Mouse (Mus musculus): ENCODE measurements around the gene Dysf.

The Dysf gene

DNA sequence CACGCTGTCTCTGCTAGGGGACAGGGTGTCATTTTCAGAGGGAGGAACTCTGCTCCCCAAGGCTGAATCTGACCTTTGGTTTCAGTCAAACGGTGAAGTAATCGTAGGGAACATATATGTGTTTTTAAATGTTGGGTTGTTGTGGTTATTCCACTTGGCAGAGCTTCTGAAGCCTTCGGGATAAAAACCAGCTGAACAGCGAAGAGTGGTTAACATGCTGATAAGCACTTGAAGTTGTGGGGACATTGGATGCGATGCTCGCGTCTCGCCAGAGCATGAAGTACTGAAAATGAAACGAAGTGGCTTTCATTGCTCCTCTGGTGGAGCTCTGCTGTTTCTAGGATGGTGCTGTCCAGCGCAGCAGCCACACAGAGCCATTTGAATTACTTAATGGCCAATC lies 102.7 kb downstream of the Dysf start:
- no peak for DNase-seq (ENCODE audit: low read depth, low spot score)

DNA sequence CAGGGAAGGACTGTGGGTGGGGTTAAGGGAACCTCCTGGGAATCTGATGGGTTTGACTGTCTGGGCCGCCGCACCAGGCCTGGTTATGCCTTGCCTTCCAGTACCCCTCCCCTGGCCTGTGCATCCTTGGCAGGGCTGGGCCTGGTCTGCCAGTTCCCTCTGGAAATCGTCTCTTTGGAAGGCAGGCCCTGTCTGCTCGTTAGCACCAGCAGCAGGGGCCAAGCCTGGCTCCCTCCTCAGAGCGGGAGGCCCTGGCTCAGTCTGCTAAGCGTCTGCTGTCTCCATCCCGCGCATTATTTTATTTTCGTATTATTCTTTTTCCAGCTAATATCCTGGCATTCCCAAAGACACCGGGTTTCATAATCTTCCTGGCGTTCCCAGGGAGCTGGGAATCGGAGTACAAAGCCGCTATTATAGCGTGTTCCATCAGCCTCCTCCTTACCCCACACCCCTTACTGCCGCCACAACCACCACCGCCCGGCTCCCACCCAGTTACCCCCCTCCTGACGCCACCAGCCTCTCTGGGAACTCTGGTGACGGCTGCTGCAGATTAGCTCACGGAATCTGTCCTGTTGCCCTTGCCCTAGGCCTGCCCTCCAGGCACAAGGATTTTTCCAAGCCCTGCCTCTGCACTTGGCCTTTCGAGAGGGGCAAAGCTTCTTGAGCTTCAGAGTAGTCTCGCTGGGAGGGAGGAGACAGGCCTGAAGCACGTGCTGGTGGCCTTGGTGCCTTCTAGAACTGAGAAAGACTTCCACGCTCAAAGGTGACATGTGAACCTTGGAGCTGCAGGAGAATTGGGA lies 111.5 kb downstream of the Dysf start:
- DNase-seq (ENCODE audit: low read depth, low spot score): no peak

DNA sequence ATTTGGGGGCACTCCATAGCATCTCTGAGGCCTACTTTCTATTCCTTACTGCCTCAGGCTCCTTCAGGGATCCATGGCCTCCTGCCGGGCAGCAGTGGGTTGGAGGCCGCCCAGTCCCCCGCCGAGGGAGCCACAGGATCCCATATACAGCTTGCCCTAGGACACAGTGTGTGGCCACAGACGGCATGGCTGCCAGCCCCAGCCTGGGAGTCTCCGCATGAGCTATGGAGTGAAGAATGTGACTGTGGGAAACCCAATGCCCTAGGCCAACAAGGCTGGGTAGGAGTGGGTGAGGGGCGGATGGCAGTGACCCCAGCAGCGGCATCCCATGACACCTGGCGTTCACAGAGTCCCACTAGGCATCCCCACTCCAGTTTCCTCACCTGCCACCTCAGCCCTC lies 116.2 kb downstream of the Dysf start:
- DNase-seq (ENCODE audit: low read depth, low spot score): no peak

DNA sequence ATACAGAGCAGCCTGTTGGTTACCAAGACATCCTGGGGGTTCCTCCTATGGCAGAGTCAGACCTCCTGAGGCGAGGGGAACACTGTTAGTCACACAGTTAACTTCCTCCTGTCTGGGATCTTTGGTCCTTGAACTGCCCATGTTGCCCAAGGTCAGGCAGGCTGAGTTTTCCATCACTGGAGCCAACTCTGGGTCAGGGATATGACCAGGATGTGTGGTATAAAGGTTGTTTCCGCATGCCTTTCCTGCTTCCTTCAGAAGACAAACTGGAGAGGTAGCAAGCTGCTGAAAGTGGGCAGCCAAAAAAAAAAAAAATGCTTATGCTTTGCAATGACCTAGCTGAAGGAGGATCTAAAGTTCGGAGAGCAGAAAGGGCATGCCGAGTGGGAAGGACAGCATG lies 116.7 kb downstream of the Dysf start:
- DNase-seq (ENCODE audit: low read depth, low spot score): no peak

DNA sequence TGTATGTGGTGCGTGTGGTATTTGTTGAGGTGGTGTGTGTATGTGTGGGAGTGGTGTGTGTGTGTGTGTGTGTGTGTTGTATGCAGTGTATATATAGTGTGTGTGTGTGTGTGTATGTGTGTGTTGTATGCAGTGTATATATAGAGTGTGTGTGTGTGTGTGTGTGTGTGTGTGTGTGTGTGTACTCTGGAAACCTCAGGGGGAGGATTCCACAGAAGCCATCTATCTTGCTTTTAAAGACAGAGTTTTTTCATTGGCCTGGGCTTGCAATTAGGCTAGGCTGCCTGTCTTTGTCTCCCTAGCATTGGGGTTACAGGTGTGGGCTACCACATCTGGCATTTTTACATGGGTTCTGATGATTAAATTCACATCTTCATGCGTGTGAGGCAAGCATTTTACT lies 119.8 kb downstream of the Dysf start:
- no peak for DNase-seq (ENCODE audit: low read depth, low spot score)

DNA sequence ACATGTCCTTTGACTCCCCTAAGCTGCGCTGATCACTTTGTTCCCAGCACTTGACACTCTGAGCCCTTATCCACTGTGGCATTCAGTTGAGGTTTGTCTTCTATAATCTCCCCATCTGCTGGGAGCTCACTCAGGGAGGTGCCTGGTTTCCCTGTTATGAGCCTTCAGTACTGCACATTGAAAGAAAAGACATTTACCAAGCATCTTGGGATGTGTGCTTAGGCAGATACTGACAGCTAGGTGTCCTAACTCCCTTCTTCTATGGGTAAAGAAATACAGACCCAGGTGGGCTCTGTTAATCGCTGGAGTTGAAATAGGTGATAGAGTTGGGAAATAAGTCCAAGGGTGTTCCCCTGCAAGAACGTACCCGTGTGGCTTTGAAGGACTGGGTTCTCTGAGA lies 122.5 kb downstream of the Dysf start:
- no peak for DNase-seq (ENCODE audit: low read depth, low spot score)

DNA sequence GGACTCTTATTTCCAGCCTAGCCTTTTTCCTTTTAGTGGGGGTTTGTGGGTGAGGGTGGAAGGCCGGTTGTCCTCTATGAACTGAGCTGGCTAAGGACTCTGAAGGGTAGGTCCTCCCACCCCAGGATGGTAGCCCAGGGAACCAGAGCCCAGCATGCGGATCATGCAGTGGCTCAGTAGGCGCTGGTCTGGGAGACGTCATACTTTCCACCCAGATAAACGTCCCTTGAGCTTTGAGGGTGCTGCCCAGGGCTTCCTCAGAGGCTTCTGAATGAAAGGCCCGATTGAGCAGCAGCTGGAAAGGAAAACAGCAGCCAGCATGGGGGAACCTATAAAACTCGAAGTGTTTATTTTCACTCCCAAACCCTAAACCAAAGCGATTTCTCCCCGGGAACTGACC lies 123.1 kb downstream of the Dysf start:
- DNase-seq (ENCODE audit: low read depth, low spot score): no peak

DNA sequence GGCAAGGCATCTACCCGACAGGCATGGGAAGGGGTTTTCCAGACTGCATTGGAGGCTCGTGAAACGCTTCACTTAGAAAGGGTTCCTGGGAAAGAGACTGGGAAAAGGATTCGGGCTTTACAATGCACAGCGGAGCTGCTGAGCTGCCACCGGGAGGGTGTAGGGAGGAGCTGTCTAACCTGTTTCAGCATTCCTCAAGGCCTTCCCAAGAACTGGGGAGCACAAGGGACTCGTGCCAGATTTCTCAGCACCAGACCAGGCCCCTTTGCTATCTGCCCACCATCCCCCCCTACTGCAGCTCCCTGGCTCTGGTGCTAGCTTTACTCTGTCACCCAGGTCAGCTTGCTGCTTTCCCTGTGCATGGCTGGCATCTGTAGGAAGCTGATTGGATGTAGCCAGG lies 124.7 kb downstream of the Dysf start:
- DNase-seq (ENCODE audit: low read depth, low spot score): no peak

DNA sequence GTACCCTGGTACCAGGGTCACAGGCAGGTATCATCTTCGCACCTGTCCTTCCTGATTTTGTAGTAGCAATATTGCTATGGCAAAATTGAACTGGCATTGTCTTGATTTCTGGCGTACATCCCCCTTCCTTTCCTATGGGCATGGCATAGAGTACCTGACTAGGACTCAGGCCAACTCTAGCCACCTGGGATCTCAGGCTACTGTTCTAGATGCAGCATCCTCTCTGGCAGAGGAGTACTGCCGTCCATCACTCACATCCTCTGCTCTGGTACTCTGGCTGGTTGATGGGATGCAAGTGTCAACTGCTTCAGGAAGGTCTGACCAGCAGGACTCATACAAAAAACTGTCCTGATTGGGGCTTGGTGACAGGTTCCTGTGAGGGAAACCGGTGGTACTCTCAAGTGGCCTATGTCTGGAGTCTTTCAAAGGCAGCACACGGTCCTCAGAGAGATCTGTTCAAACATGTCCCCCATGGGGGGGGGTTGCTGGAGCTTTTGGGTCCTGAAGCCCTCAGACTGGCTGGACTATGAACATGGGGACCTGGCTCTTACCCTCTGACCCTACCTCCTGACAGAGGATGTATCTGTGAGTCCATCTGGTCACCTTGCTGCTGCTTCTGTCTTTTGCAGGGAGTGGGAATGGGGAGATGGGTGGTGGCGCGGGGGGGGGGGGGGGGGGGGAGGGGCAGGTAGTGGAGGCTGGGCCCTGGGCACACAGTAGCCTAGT lies 125.8 kb downstream of the Dysf start:
- no peak for DNase-seq (ENCODE audit: low read depth, low spot score)

DNA sequence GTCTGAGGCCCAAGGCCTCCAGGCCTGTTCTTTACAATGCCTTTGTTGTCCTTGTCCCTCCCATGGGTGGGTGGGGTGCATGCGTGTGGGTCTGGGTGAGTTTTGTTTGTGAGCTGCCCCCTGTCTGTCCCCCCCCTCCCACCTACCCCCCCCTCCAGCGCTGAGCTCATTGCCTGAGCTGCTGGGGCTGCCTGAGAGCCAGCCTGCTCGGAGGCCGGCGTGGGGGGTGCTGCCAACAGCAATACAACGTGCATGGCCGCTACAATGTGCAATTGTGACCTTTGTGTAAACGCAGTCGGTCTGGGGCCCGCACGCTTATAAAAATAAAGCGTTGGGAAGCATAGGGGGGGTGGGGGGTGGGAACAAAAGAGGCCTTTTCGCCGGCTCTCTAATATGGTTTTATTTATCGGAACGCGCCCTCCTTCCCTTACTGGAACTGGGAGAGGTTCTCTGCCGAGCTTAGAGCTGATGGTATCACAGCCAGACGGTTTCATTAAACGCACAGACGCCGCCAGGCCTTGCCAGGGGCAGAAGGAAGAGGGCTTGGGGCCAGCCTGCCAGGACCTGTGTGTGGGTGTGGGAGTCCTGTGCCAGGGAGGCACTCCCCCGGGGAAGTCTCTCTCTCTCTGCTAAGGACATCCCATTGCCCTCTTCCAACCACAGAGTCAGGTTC lies 126.5 kb downstream of the Dysf start:
- DNase-seq (ENCODE audit: low read depth, low spot score): no peak

DNA sequence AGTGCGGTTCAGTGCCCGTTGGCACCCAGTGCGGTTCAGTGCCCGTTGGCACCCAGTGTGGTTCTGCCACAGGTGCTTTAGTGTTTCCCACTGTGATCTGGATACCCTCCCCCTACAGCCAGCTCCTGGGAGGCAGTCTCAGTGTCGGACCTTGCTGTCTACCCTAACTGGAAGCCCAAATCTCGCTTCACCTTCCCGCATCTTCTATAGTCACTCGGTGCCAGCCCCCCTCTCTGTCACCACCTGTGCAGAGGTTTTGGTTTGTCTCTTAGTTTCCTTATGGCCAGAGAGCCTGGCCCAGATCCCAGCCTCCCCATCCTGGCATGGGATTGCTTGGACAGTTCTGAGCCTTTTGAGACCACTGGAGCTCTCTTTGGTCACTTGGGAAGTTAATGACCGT lies 127.3 kb downstream of the Dysf start:
- DNase-seq (ENCODE audit: low read depth, low spot score): no peak

DNA sequence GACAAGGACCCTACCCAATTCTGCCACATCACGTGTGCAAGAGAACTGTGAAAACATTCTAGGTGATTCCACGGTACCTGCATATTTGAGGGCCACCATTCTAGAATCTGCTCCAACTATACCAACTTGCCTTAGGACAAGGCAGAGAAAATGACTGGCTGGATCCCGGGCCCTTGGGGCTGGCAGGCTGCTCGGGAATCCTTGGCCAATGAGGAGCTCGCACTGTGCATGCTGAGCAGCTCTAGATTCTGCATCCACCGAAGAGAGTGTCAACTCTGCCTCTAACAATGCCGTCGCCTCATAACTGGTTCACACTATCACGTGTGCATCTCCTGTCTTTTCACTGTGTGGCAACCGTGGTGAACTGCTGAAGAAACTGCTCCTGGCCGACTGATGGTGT lies 128.0 kb downstream of the Dysf start:
- DNase-seq (ENCODE audit: low read depth, low spot score): no peak

DNA sequence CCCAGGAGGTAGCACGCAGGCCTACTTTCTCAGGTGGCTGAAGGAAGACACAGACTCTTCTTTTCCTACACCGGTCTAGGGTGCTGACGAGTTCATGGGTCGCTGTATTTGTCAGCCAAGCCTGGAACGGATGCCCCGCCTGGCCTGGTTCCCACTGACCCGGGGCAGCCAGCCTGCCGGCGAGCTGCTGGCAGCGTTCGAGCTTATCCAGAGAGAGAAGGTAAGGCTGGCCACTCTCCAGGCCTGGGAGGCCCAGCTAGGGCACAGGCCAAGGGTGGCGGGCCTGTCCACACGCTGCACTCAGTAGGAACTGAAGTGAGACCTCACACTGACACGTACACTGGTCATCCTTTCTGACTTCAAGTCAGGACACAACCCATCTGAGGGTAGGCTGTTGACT lies 131.5 kb downstream of the Dysf start:
- DNase-seq (ENCODE audit: low read depth, low spot score): no peak

DNA sequence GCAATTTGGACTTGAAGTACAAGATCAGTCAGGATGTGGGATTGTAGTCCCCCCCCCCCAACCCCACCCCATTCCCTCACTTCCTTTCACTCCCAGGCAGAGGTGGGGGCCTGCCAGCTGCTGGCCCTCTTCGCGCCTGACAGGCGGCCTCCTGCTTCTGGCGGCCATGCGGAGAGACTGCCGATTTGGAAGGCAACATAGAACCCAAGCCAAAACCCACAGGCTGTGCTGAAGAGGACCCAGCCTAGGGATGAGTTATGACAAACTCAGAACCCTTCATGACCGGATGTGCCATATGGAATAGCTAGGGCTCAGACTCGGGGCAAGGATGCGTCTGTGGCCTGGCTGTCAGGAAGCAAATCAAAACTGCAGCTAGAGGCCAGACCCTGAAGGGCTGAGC lies 134.1 kb downstream of the Dysf start:
- peak; percentile 61 for DNase-seq (ENCODE audit: low read depth, low spot score)

DNA sequence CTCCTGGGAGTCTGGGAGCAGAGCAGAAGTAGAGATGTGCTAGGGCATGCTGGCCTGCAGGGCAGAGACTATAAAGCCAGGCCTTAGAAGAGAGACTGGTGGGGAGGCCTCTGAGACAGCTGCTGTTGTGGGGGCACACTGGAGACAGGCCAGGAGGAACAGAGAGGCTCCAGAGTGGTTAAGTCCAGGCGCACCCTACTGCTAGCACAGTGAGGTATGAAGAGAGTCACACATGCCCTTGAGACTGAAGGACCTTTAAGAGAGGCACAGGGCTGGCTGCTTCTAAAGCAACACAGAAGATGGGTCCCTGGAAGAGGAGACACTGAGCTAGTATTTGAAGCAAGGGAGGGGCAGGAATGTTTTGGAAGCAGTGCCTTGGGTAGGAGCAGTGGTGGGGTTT lies 134.9 kb downstream of the Dysf start:
- DNase-seq (ENCODE audit: low read depth, low spot score): no peak

DNA sequence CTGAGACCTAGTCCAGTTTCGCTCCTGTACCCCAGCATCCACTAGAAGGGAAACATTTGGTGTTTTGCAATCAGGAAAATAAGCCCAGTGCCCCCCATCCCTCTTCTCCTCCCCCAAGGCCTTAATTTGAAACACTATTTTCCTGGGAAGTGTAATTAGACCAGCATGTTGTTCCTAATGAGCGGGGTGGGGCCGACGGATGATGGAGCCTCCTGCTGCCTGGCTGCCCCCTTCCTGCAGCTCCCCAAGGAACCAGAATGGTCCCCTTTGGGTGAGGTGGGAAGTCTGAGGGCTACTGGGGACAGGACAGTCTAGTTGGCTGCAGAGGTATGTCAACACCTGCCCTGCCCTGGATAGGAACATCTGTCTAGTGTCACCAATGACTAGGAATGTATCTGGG lies 136.0 kb downstream of the Dysf start:
- DNase-seq (ENCODE audit: low read depth, low spot score): no peak

DNA sequence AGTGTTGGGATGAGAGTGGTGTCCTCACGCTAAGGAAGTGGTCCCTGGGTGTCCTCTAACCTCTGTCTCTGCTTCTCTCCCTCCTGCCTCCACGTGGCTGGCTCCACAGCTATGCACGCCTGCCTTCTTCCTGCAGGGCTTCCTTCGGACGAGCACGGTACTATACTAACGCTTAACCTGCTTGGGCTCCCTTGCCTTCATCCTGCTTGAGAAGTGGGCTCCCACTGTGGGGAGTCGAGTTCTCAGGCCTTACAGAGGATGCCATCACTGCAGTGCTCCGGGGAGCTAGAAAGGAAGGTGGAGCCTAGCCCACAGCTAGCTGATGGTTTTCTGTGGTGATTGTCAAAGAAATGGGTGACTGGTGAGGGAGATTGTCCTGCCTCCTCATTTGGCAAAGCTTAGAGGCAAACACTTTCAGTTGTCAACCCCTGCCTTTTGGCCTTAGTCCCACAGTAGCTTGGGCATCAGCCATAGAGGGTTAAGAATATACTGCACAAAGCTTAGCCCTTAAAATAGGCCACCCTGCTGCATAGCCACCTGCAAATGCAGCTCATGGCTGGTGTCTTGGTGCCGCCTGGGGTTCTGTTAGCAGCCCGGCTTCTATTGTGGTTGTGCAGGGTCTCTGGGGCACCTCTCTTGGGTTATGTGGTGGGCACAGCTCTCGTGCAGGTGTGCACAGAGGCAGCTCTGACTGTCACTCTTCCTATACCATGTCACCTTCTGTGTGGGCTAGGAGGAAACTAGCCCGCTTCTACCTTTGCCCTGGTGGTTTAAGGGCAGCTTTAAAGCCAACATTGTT lies 139.0 kb downstream of the Dysf start:
- no peak for DNase-seq (ENCODE audit: low read depth, low spot score)

DNA sequence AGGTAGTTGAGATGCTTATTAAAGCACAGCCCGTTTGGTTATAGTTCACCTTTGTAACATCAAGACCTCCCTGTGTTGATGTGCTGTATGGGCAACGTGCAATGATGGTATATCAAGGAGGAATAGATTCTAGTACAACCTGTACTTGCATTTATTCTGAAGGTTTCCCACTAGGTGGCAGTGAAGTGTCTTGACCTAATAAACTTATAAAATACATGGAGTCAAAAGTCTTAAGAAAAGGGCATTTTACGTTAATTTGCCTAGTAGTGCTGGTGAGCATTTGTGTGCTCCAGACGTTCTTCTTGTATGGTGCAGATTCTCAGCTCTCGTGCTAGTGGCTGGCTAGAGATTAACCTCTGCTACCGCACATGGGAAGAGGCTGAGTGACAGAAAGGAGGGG lies 140.1 kb downstream of the Dysf start:
- DNase-seq (ENCODE audit: low read depth, low spot score): peak; percentile 85

DNA sequence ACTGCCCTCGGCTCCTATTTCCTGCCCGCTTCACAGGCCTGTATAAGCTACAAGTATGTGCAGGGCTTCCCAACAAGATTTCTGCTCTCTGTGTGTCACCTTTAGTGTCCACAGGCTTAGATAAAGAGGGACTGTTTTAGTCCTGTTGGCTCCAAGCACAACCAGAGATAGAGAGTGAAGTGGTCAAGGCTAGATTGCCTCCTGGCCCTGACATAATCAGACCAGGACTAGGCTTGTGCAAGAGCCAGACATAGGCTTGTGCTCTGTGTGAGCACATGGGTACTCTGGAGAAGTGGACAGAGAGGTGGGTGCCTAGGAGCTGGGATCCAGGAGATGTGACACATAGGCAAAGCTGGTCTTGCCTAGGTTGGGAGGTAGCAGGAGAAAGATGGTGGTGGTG lies 146.1 kb downstream of the Dysf start:
- DNase-seq (ENCODE audit: low read depth, low spot score): no peak

DNA sequence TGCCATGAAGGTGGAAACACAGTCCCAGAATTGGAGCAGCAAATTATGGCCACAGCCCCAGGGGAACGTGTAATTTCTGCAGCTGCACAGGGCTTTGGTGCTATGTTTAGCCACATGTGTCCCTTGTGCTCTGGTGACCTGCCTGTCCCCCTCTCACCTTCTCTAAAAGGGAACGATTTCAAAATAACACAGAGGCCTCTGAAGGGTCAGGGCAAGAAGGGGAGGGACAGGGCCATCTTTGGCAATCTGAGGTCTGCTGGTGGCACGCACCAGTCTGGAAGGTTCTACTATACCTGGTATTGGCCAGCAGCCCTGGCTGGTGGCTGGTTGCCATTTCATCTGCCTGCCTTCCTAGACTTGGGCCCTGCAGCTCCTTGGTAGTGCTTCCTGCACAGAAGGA lies 147.4 kb downstream of the Dysf start:
- DNase-seq (ENCODE audit: low read depth, low spot score): no peak

DNA sequence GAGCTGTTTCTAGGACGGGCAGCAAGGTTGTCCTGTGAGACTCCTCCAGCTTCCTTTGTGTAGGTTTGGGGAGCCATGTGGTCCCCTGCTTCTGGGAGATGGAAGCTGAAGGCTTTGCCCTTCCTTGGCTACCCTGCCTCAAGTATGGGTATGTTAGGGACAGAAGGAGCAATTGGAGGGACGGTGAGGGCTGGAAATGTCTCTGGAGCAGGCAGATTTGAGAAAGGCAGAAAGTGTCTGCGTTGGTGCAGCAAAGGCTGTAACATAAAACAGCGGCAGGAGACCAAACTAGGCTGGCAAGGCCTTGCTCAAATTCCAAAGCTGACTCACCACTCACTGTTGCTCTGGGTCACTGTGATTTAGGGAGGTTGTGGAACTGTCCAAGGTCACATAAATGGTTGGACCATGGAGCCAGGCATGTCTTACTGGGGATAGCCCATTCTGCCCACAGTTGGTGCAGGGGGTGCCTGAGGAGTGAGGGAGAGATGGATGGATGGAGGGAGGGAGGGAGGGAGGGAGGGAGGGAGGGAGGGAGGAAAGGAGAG lies 148.2 kb downstream of the Dysf start:
- peak; percentile 83 for DNase-seq (ENCODE audit: low read depth, low spot score)

DNA sequence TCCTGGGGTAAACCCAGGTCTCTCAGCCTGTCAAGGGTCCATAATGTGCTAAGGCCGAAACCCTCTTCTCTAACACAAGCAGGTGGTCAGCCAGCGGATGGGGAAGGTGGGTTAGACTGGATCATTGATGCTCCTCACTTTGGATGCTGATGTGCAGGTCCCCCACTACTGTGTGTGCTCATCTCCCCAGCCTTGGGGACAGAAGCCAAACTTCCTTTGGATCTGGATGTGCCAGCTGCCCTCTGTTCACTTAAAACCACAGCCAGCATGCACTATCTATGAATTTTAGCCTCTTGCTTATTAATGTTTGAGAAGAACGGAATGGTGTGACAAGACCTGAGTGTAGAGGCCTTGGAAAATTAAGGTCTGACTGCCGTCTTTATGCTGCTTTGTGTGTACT lies 150.7 kb downstream of the Dysf start:
- DNase-seq (ENCODE audit: low read depth, low spot score): no peak
